ENCODE assay signal across 20 mouse cellular contexts in the genomic region with DNA sequence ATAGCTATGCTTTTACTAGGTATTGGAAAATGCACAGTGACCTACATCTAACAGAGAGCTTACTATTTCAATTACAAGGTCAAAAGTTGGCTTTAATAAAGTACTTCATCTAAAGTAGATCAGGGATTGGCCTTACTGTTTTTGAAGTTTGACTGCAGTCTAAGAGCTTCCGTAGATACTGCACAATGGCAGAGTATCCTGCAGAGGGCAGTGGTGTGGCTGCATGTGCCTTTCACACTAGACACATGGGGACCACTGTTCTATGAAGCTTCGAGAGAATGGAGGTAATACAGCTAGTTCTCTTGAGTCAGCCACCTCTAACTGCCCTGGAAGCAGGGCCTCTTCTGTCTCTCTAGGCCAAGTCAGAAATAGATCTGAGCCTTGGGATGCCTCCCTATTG.
DNase-seq lines count a peak whose midpoint lies in the region; TF ChIP-seq lines count a peak whose summit lies in the region.
"Had no signal": no experiment of that assay in that cellular context is flagged by ENCODE, and none has a peak within 500 bp of the region (broad histone marks: within the 10 kb centered on the region; RNA-seq: fewer than 3 reads in every experiment).

No protein-coding gene starts in this region.

- DNase-seq in heart, adult 11 months = peak; percentile 53
- no peak for DNase-seq in heart, adult 18-20 months
- no peak for DNase-seq in lung, adult 2 months
- DNase-seq in lung, postnatal 25 days (ENCODE audit: low spot score) = no peak
- no peak for DNase-seq in CH12.LX (ENCODE audit: extremely low read depth)
- peak; percentile 30 for DNase-seq in embryo, embryonic 11 days
- no peak for DNase-seq in cerebellum, postnatal 4 days (ENCODE audit: low spot score in 2 of 2)
- DNase-seq in right cerebral cortex, postnatal 36 days (ENCODE audit: low spot score in 2 of 2) = no peak
- DNase-seq: adrenal gland, adult 2 months; cerebellum, adult 11 months; cerebellum, postnatal 36 days; gastrocnemius, postnatal 36 days; kidney, adult 8-10 months; liver, embryonic 13.5 days; right cerebral cortex, adult 18-20 months; thymus, adult 2 months had no signal

- peak; percentile 45; the same call in 1 of the 2 replicates for TF ChIP-seq CTCF in lung, adult 2 months (IDR thresholded peaks at IDR 0.05; ENCODE audit: insufficient read depth, low read length)
- TF ChIP-seq CTCF in CH12.LX (conservative IDR thresholded peaks at IDR 0.05 in 1 of 2, IDR thresholded peaks at IDR 0.05 in 1 of 2; ENCODE audit: low read depth in 2 of 2, low read length in 2 of 2) = peak in 1 of 2 experiments; percentile 55; a peak in 2 of 4 replicates

- no peaks in the 10 kb centered on the region for H3K36me3 ChIP-seq in CH12.LX (replicated peaks in 1 of 2; ENCODE audit: control insufficient read depth in 1 of 2, insufficient read depth in 1 of 2, low read length in 1 of 2)
- H3K36me3 ChIP-seq: G1E; hindbrain, embryonic 10.5 days; liver, embryonic 13.5 days; midbrain, embryonic 12.5 days had no signal

- in situ Hi-C loops in CH12.LX (cut with MboI; ENCODE audit: low pct_ligation_motif_present, low pct_unique_long_range_greater_than_20kb, low sequenced_read_pairs) = no loop called here

- no peak for TF ChIP-seq POLR2A in lung, adult 2 months (IDR thresholded peaks at IDR 0.05; ENCODE audit: borderline replicate concordance, extremely low read depth, low read depth, low read length)
- TF ChIP-seq POLR2A in CH12.LX (IDR thresholded peaks at IDR 0.05; ENCODE audit: low read depth, low read length) = no peak

- H3K4me1 ChIP-seq in lung, adult 2 months (ENCODE audit: control insufficient read depth, insufficient read depth, low read length) = no peaks in the 10 kb centered on the region
- no peaks in the 10 kb centered on the region; a peak in 1 of 4 replicates for H3K4me1 ChIP-seq in CH12.LX (ENCODE audit: control insufficient read depth in 1 of 2, insufficient read depth in 2 of 2)
- H3K4me1 ChIP-seq: forebrain, embryonic 13.5 days; hindbrain, embryonic 10.5 days; liver, embryonic 13.5 days; midbrain, embryonic 12.5 days had no signal

- H3K79me2 ChIP-seq in CH12.LX (replicated peaks; ENCODE audit: control insufficient read depth, extremely low read depth, insufficient read depth, poor library complexity, severe bottlenecking) = no peaks in the 10 kb centered on the region

- no peaks in the 10 kb centered on the region for H3K27me3 ChIP-seq in CH12.LX (replicated peaks)
- H3K27me3 ChIP-seq: forebrain, embryonic 13.5 days; liver, embryonic 13.5 days; midbrain, embryonic 12.5 days had no signal

- H3K27ac ChIP-seq in CH12.LX (ENCODE audit: insufficient read depth, low read depth) = no peak overlapping the region
- H3K27ac ChIP-seq: forebrain, embryonic 13.5 days; hindbrain, embryonic 10.5 days; liver, embryonic 13.5 days; midbrain, embryonic 12.5 days had no signal

- H3K9me3 ChIP-seq in CH12.LX (replicated peaks; ENCODE audit: low read length) = no peaks in the 10 kb centered on the region
- H3K9me3 ChIP-seq: forebrain, embryonic 13.5 days; G1E; hindbrain, embryonic 10.5 days; liver, embryonic 13.5 days; midbrain, embryonic 12.5 days had no signal

- dilution Hi-C loops in CH12.LX (cut with MboI; ENCODE audit: extremely low pct_ligation_motif_present, extremely low pct_unique_long_range_greater_than_20kb, low sequenced_read_pairs) = no loop called here

- TF ChIP-seq RAD21 in CH12.LX (IDR thresholded peaks at IDR 0.05; ENCODE audit: low read depth, low read length) = peak; percentile 27

- 70% methylated on average over 2 of the region's 2 CpGs for WGBS in lung, adult 2 months

- H3K9ac ChIP-seq in CH12.LX (ENCODE audit: insufficient read depth, low read depth) = no peak overlapping the region
- H3K9ac ChIP-seq: forebrain, embryonic 13.5 days; liver, embryonic 13.5 days; midbrain, embryonic 12.5 days had no signal

- H3K4me2 ChIP-seq in CH12.LX (ENCODE audit: insufficient read depth, low read depth, poor library complexity, severe bottlenecking) = no peak overlapping the region
- H3K4me2 ChIP-seq: forebrain, embryonic 13.5 days; liver, embryonic 13.5 days; midbrain, embryonic 12.5 days had no signal

- no peak for TF ChIP-seq EP300 in CH12.LX (IDR thresholded peaks at IDR 0.05; ENCODE audit: low read length)

- no peak overlapping the region for H3K4me3 ChIP-seq in lung, adult 2 months (replicated peaks; ENCODE audit: extremely low read depth, low read depth, low read length)
- H3K4me3 ChIP-seq in CH12.LX (replicated peaks in 1 of 3; ENCODE audit: low read depth in 2 of 3, low read length in 2 of 3, poor library complexity in 1 of 3) = no peak overlapping the region
- H3K4me3 ChIP-seq: forebrain, embryonic 13.5 days; hindbrain, embryonic 10.5 days; liver, embryonic 13.5 days; midbrain, embryonic 12.5 days had no signal

TF ChIP-seq in CH12.LX, 34 proteins besides CTCF, POLR2A, EP300 and RAD21:
- TF ChIP-seq MAFK (IDR thresholded peaks at IDR 0.05; ENCODE audit: insufficient replicate concordance, low read length) (no peak), PAX5 (IDR thresholded peaks at IDR 0.05; ENCODE audit: low read length) (no peak), USF2 (conservative IDR thresholded peaks at IDR 0.05; ENCODE audit: low read depth, low read length) (no peak), BHLHE40 (IDR thresholded peaks at IDR 0.05; ENCODE audit: low read depth, low read length) (peak; percentile 54), ZKSCAN1 (IDR thresholded peaks at IDR 0.05; ENCODE audit: borderline replicate concordance, low read depth, low read length) (no peak), JUND (conservative IDR thresholded peaks at IDR 0.05; ENCODE audit: low read depth, low read length) (no peak), MAX (IDR thresholded peaks at IDR 0.05; ENCODE audit: low read length) (peak; percentile 43; the same call in 1 of the 2 replicates), RCOR1 (conservative IDR thresholded peaks at IDR 0.05; ENCODE audit: low read depth, low read length) (no peak), SMC3 (IDR thresholded peaks at IDR 0.05; ENCODE audit: low read depth, low read length) (peak; percentile 37)
TF ChIP-seq in CH12.LX: peak in this region for 3.

Comparison
In these comparisons a context has a peak if more than half of its experiments do, and no peak if none do; other contexts are left out.
1. DNase-seq: peak in heart, adult 11 months (single experiment) and embryo, embryonic 11 days (single experiment); none in heart, adult 18-20 months (0 of 2), lung, adult 2 months (single experiment), lung, postnatal 25 days (single experiment), CH12.LX (single experiment), cerebellum, postnatal 4 days (0 of 2) and right cerebral cortex, postnatal 36 days (0 of 2).